Mouse (Mus musculus): ENCODE results near the gene Gstz1. TPM values are rescaled to one million over a fixed set of nuclear protein-coding genes. Genes with fewer than 3 reads are reported as not detected.

Gene Gstz1
- polyA plus RNA-seq, 1 experiment = 44.3 TPM

GRCm38 (mm10) chr12:87104796-87105195 lies 42.2 kb upstream of the Gstz1 start:
- Histone ChIP-seq H3K4me2 (ENCODE audit: low read depth) (no peak overlapping the region), H3K36me3 (ENCODE audit: control insufficient read depth, insufficient read depth) (no peaks in the 10 kb centered on the region), H3K4me3 (no peak overlapping the region), H3ac (ENCODE audit: control insufficient read depth, insufficient read length) (no peak overlapping the region), H3K27me3 (ENCODE audit: control insufficient read depth, insufficient read depth, insufficient read length) (peaks cover 34% of the 10 kb centered on the region), H3K79me2 (ENCODE audit: control insufficient read depth, insufficient read depth) (no peaks in the 10 kb centered on the region)
- TF ChIP-seq MYOG (IDR thresholded peaks at IDR 0.05; ENCODE audit: control insufficient read depth in 1 of 3, insufficient read depth in 1 of 3, insufficient read length in 2 of 3, low read depth in 2 of 3) (no peak), MAX (IDR thresholded peaks at IDR 0.05; ENCODE audit: low read depth) (no peak), TCF3 (IDR thresholded peaks at IDR 0.05; ENCODE audit: insufficient read length, low read depth) (no peak), E2F4 (IDR thresholded peaks at IDR 0.05; ENCODE audit: insufficient read depth) (no peak)

- Histone ChIP-seq H3ac (ENCODE audit: control insufficient read depth, insufficient read length) (no peak overlapping the region), H3K36me3 (ENCODE audit: control insufficient read depth, insufficient read depth) (no peaks in the 10 kb centered on the region), H3K27me3 (ENCODE audit: control insufficient read depth, insufficient read depth, insufficient read length) (peaks cover 7% of the 10 kb centered on the region), H3K4me3 (no peak overlapping the region), H3K4me2 (ENCODE audit: low read depth) (no peak overlapping the region), H3K79me2 (ENCODE audit: control insufficient read depth, insufficient read depth) (no peaks in the 10 kb centered on the region)
- TF ChIP-seq USF1 (IDR thresholded peaks at IDR 0.05; ENCODE audit: low read depth) (no peak), SRF (IDR thresholded peaks at IDR 0.05; ENCODE audit: control insufficient read depth, insufficient read length, low read depth) (no peak), POLR2AphosphoS2 (IDR thresholded peaks at IDR 0.05; ENCODE audit: insufficient read length, low read depth) (no peak), MYOG (IDR thresholded peaks at IDR 0.05; ENCODE audit: control insufficient read depth in 1 of 3, insufficient read depth in 1 of 3, insufficient read length in 2 of 3, low read depth in 2 of 3) (no peak), POLR2A (IDR thresholded peaks at IDR 0.05; ENCODE audit: insufficient read length, low read depth) (no peak), MAX (IDR thresholded peaks at IDR 0.05; ENCODE audit: low read depth) (no peak), TCF12 (IDR thresholded peaks at IDR 0.05; ENCODE audit: insufficient read depth, poor library complexity, severe bottlenecking) (no peak), MYOD1 (IDR thresholded peaks at IDR 0.05; ENCODE audit: control insufficient read depth in 1 of 3, insufficient read length in 2 of 3, low read depth in 2 of 3) (no peak), CEBPB (IDR thresholded peaks at IDR 0.05; ENCODE audit: insufficient read depth, poor library complexity, severe bottlenecking) (no peak), TCF3 (IDR thresholded peaks at IDR 0.05; ENCODE audit: insufficient read length, low read depth) (no peak), REST (IDR thresholded peaks at IDR 0.05; ENCODE audit: insufficient read depth, insufficient read length) (no peak), E2F4 (IDR thresholded peaks at IDR 0.05; ENCODE audit: insufficient read depth) (no peak)
These were observed 39.5 kb upstream of the Gstz1 start for GRCm38 (mm10) chr12:87107357-87107977.

GRCm38 (mm10) chr12:87121918-87122589 lies 24.9 kb upstream of the Gstz1 start:
- H3K4me3 ChIP-seq = no peak overlapping the region
- no peaks in the 10 kb centered on the region for H3K79me2 ChIP-seq (ENCODE audit: control insufficient read depth, insufficient read depth)
- H3ac ChIP-seq (ENCODE audit: control insufficient read depth, insufficient read length) = no peak overlapping the region
- H3K27me3 ChIP-seq (ENCODE audit: control insufficient read depth, insufficient read depth, insufficient read length) = no peaks in the 10 kb centered on the region
- H3K4me2 ChIP-seq (ENCODE audit: low read depth) = no peak overlapping the region
- no peak for TF ChIP-seq POLR2A (IDR thresholded peaks at IDR 0.05; ENCODE audit: insufficient read length, low read depth)
- no peak for TF ChIP-seq MYOG (IDR thresholded peaks at IDR 0.05; ENCODE audit: control insufficient read depth in 1 of 3, insufficient read depth in 1 of 3, insufficient read length in 2 of 3, low read depth in 2 of 3)
- no peak for TF ChIP-seq MYOD1 (IDR thresholded peaks at IDR 0.05; ENCODE audit: control insufficient read depth in 1 of 3, insufficient read length in 2 of 3, low read depth in 2 of 3)
- no peak for TF ChIP-seq E2F4 (IDR thresholded peaks at IDR 0.05; ENCODE audit: insufficient read depth)
- no peak for TF ChIP-seq MAX (IDR thresholded peaks at IDR 0.05; ENCODE audit: low read depth)
- TF ChIP-seq SRF (IDR thresholded peaks at IDR 0.05; ENCODE audit: control insufficient read depth, insufficient read length, low read depth) = no peak
- TF ChIP-seq REST (IDR thresholded peaks at IDR 0.05; ENCODE audit: insufficient read depth, insufficient read length) = no peak
- TF ChIP-seq TCF12 (IDR thresholded peaks at IDR 0.05; ENCODE audit: insufficient read depth, poor library complexity, severe bottlenecking) = no peak
- no peak for TF ChIP-seq USF1 (IDR thresholded peaks at IDR 0.05; ENCODE audit: low read depth)
- TF ChIP-seq POLR2AphosphoS2 (IDR thresholded peaks at IDR 0.05; ENCODE audit: insufficient read length, low read depth) = no peak
- TF ChIP-seq CEBPB (IDR thresholded peaks at IDR 0.05; ENCODE audit: insufficient read depth, poor library complexity, severe bottlenecking) = no peak
- TF ChIP-seq TCF3 (IDR thresholded peaks at IDR 0.05; ENCODE audit: insufficient read length, low read depth) = no peak
- peaks cover 34% of the 10 kb centered on the region for H3K36me3 ChIP-seq (ENCODE audit: control insufficient read depth, insufficient read depth)

GRCm38 (mm10) chr12:87127256-87127655 lies 19.7 kb upstream of the Gstz1 start:
- H3K4me2 ChIP-seq (ENCODE audit: low read depth) = no peak overlapping the region
- no peaks in the 10 kb centered on the region for H3K79me2 ChIP-seq (ENCODE audit: control insufficient read depth, insufficient read depth)
- H3ac ChIP-seq (ENCODE audit: control insufficient read depth, insufficient read length) = no peak overlapping the region
- peaks cover 23% of the 10 kb centered on the region for H3K36me3 ChIP-seq (ENCODE audit: control insufficient read depth, insufficient read depth)
- H3K4me3 ChIP-seq = no peak overlapping the region
- no peaks in the 10 kb centered on the region for H3K27me3 ChIP-seq (ENCODE audit: control insufficient read depth, insufficient read depth, insufficient read length)
- TF ChIP-seq TCF3 (IDR thresholded peaks at IDR 0.05; ENCODE audit: insufficient read length, low read depth) = no peak
- no peak for TF ChIP-seq CEBPB (IDR thresholded peaks at IDR 0.05; ENCODE audit: insufficient read depth, poor library complexity, severe bottlenecking)
- no peak for TF ChIP-seq POLR2AphosphoS2 (IDR thresholded peaks at IDR 0.05; ENCODE audit: insufficient read length, low read depth)
- no peak for TF ChIP-seq TCF12 (IDR thresholded peaks at IDR 0.05; ENCODE audit: insufficient read depth, poor library complexity, severe bottlenecking)

GRCm38 (mm10) chr12:87130224-87130623 lies 16.7 kb upstream of the Gstz1 start:
- no peaks in the 10 kb centered on the region for H3K27me3 ChIP-seq (ENCODE audit: control insufficient read depth, insufficient read depth, insufficient read length)
- TF ChIP-seq USF1 (IDR thresholded peaks at IDR 0.05; ENCODE audit: low read depth) = no peak
- TF ChIP-seq SRF (IDR thresholded peaks at IDR 0.05; ENCODE audit: control insufficient read depth, insufficient read length, low read depth) = no peak
- no peak for TF ChIP-seq TCF12 (IDR thresholded peaks at IDR 0.05; ENCODE audit: insufficient read depth, poor library complexity, severe bottlenecking)
- TF ChIP-seq MYOD1 (IDR thresholded peaks at IDR 0.05; ENCODE audit: control insufficient read depth in 1 of 3, insufficient read length in 2 of 3, low read depth in 2 of 3) = no peak
- TF ChIP-seq CEBPB (IDR thresholded peaks at IDR 0.05; ENCODE audit: insufficient read depth, poor library complexity, severe bottlenecking) = no peak
- no peak for TF ChIP-seq POLR2AphosphoS2 (IDR thresholded peaks at IDR 0.05; ENCODE audit: insufficient read length, low read depth)
- TF ChIP-seq POLR2A (IDR thresholded peaks at IDR 0.05; ENCODE audit: insufficient read length, low read depth) = no peak
- TF ChIP-seq REST (IDR thresholded peaks at IDR 0.05; ENCODE audit: insufficient read depth, insufficient read length) = no peak
- TF ChIP-seq MYOG (IDR thresholded peaks at IDR 0.05; ENCODE audit: control insufficient read depth in 1 of 3, insufficient read depth in 1 of 3, insufficient read length in 2 of 3, low read depth in 2 of 3) = no peak
- no peak for TF ChIP-seq TCF3 (IDR thresholded peaks at IDR 0.05; ENCODE audit: insufficient read length, low read depth)
- TF ChIP-seq MAX (IDR thresholded peaks at IDR 0.05; ENCODE audit: low read depth) = no peak
- TF ChIP-seq E2F4 (IDR thresholded peaks at IDR 0.05; ENCODE audit: insufficient read depth) = no peak
- no peaks in the 10 kb centered on the region for H3K79me2 ChIP-seq (ENCODE audit: control insufficient read depth, insufficient read depth)
- no peak overlapping the region for H3K4me3 ChIP-seq
- H3K4me2 ChIP-seq (ENCODE audit: low read depth) = no peak overlapping the region
- no peak overlapping the region for H3ac ChIP-seq (ENCODE audit: control insufficient read depth, insufficient read length)
- H3K36me3 ChIP-seq (ENCODE audit: control insufficient read depth, insufficient read depth) = peaks cover 15% of the 10 kb centered on the region

Measured in myocyte (in vitro differentiated cells).